Mouse (Mus musculus): ENCODE measurements around the gene Atg14. TPM values are rescaled to one million over a fixed set of nuclear protein-coding genes. Genes with fewer than 3 reads are reported as not detected.
A peak's percentile ranks its signal among the peaks of the same experiment; 100 is the strongest.
"Not testable (repeated sequence)": the region's sequence is repeated elsewhere in the genome, so short reads cannot be mapped to it uniquely, and the experiment has no call there.

The Atg14 gene
- total RNA-seq, 2 experiments from 2014 or later: 6.5 to 7.2 TPM

GRCm38 (mm10) chr14:47544877-47545276 lies 25.6 kb downstream of the Atg14 start:
- ATAC-seq (replicated peaks; ENCODE audit: poor library complexity, severe bottlenecking): no peak

- ATAC-seq (replicated peaks; ENCODE audit: poor library complexity, severe bottlenecking): no peak
Observed at GRCm38 (mm10) chr14:47544286-47544685, 26.2 kb downstream of the Atg14 start.

- peak; percentile 54 for ATAC-seq (replicated peaks; ENCODE audit: poor library complexity, severe bottlenecking)
Observed at GRCm38 (mm10) chr14:47542283-47542682, 28.2 kb downstream of the Atg14 start.

GRCm38 (mm10) chr14:47541325-47541948 lies 29.0 kb downstream of the Atg14 start:
- peak; percentile 88 for ATAC-seq (replicated peaks; ENCODE audit: poor library complexity, severe bottlenecking)

GRCm38 (mm10) chr14:47535096-47535495 lies 35.4 kb downstream of the Atg14 start:
- no peak for ATAC-seq (replicated peaks; ENCODE audit: poor library complexity, severe bottlenecking)

GRCm38 (mm10) chr14:47534176-47534525 lies 36.3 kb downstream of the Atg14 start:
- no peak for ATAC-seq (replicated peaks; ENCODE audit: poor library complexity, severe bottlenecking)

- peak; percentile 55 for ATAC-seq (replicated peaks; ENCODE audit: poor library complexity, severe bottlenecking)
Observed at GRCm38 (mm10) chr14:47533365-47534175, 36.9 kb downstream of the Atg14 start.

GRCm38 (mm10) chr14:47532496-47532895 lies 38.0 kb downstream of the Atg14 start:
- no peak for ATAC-seq (replicated peaks; ENCODE audit: poor library complexity, severe bottlenecking)

GRCm38 (mm10) chr14:47529592-47529991 lies 40.9 kb downstream of the Atg14 start:
- not testable (repeated sequence) for ATAC-seq (replicated peaks; ENCODE audit: poor library complexity, severe bottlenecking)

GRCm38 (mm10) chr14:47529019-47529418 lies 41.4 kb downstream of the Atg14 start:
- peak; percentile 54 for ATAC-seq (replicated peaks; ENCODE audit: poor library complexity, severe bottlenecking)

- no peak for ATAC-seq (replicated peaks; ENCODE audit: poor library complexity, severe bottlenecking)
Observed at GRCm38 (mm10) chr14:47528293-47528692, 42.2 kb downstream of the Atg14 start.

- no peak for ATAC-seq (replicated peaks; ENCODE audit: poor library complexity, severe bottlenecking)
Observed at GRCm38 (mm10) chr14:47527833-47528232, 42.6 kb downstream of the Atg14 start.

GRCm38 (mm10) chr14:47525861-47526260 lies 44.6 kb downstream of the Atg14 start:
- no peak for ATAC-seq (replicated peaks; ENCODE audit: poor library complexity, severe bottlenecking)

GRCm38 (mm10) chr14:47525374-47525773 lies 45.1 kb downstream of the Atg14 start:
- ATAC-seq (replicated peaks; ENCODE audit: poor library complexity, severe bottlenecking): no peak

GRCm38 (mm10) chr14:47522301-47522700 lies 48.1 kb downstream of the Atg14 start:
- ATAC-seq (replicated peaks; ENCODE audit: poor library complexity, severe bottlenecking): no peak

GRCm38 (mm10) chr14:47521609-47522008 lies 48.8 kb downstream of the Atg14 start:
- ATAC-seq (replicated peaks; ENCODE audit: poor library complexity, severe bottlenecking): no peak

GRCm38 (mm10) chr14:47520751-47521449 lies 49.5 kb downstream of the Atg14 start:
- ATAC-seq (replicated peaks; ENCODE audit: poor library complexity, severe bottlenecking): no peak

GRCm38 (mm10) chr14:47518619-47519018 lies 51.8 kb downstream of the Atg14 start:
- ATAC-seq (replicated peaks; ENCODE audit: poor library complexity, severe bottlenecking): peak; percentile 68

- ATAC-seq (replicated peaks; ENCODE audit: poor library complexity, severe bottlenecking): no peak
Observed at GRCm38 (mm10) chr14:47516755-47517154, 53.7 kb downstream of the Atg14 start.

GRCm38 (mm10) chr14:47515636-47516035 lies 54.8 kb downstream of the Atg14 start:
- peak; percentile 29; the same call in 1 of the 2 replicates for ATAC-seq (replicated peaks; ENCODE audit: poor library complexity, severe bottlenecking)

GRCm38 (mm10) chr14:47514816-47515453 lies 55.5 kb downstream of the Atg14 start:
- ATAC-seq (replicated peaks; ENCODE audit: poor library complexity, severe bottlenecking): peak; percentile 83
